Mouse (Mus musculus) lung, embryonic 16.5 days (tissue): ENCODE results near the gene Brms1l. TPM values are rescaled to one million over a fixed set of nuclear protein-coding genes. Genes with fewer than 3 reads are reported as not detected.

ENCODE experiments used
- ATAC-seq: fragments of 200-750 bp; cut with Nextera tagmentation; 2 replicates; pipeline ENCODE4 v1.8.0; 2017; ENCODE audit warnings: low read depth, mild to moderate bottlenecking, moderate library complexity
- H3K27ac ChIP-seq: fragments of 300-500 bp; sonication (generic); 2 replicates; pipeline ENCODE4 v1.5.1; 2014; ENCODE audit warnings: mild to moderate bottlenecking, control low read depth, low read length
- H3K27me3 ChIP-seq: fragments of 300-500 bp; sonication (generic); 2 replicates; pipeline ENCODE4 v1.6.1; 2014; ENCODE audit warnings: low read depth, low read length, mixed read lengths; ENCODE audit not compliant: control insufficient read depth, insufficient read depth
- H3K36me3 ChIP-seq: fragments of 300-500 bp; sonication (generic); 2 replicates; pipeline ENCODE4 v1.6.1; 2014; ENCODE audit warnings: low read length; ENCODE audit not compliant: control insufficient read depth, insufficient read depth
- H3K4me1 ChIP-seq: fragments of 300-500 bp; sonication (generic); replicated peaks from 2 replicates; pipeline ENCODE4 v1.6.1; 2014; ENCODE audit warnings: low read length, mixed read lengths; ENCODE audit not compliant: control insufficient read depth, insufficient read depth
- H3K4me2 ChIP-seq: fragments of 300-500 bp; sonication (generic); 2 replicates; pipeline ENCODE4 v1.6.1; 2014; ENCODE audit warnings: low read depth, low read length, control low read depth
- H3K4me3 ChIP-seq: fragments of 300-500 bp; sonication (generic); 2 replicates; pipeline ENCODE4 v1.5.1; 2014; ENCODE audit warnings: mild to moderate bottlenecking, low read length, control low read depth
- H3K9ac ChIP-seq: fragments of 300-500 bp; sonication (generic); 2 replicates; pipeline ENCODE4 v1.6.1; 2014; ENCODE audit warnings: low read length, control low read depth
- H3K9me3 ChIP-seq: fragments of 300-500 bp; sonication (generic); 2 replicates; pipeline ENCODE4 v1.6.1; 2016; ENCODE audit warnings: low read length; ENCODE audit not compliant: control insufficient read depth
- WGBS: fragments of 180-500 bp; shearing (Covaris S2); extraction: QIAGEN DNeasy Blood & Tissue Kit; methylation state at CpG from one replicate; pipeline ENCODE4 v1.1.7; 2014; 5-methylcytosine and 5-hydroxymethylcytosine counted together
- microRNA-seq: library from miRNA; unstranded; fragments of <30 nt; microRNA quantifications from one replicate; pipeline ENCODE4, GENCODE M21; 2016
- polyA plus RNA-seq: library from polyadenylated mRNA; unstranded; fragments of >200 nt; fragmentation: Nextera tagmentation; extraction: Ambion mirVana; gene quantifications from 2 replicates; pipeline ENCODE4 v1.2.1, GENCODE M21; 2015

Brms1l gene
- polyA plus RNA-seq, 1 experiment from 2014 or later, result 45.3 TPM

GRCm38 (mm10) chr12:55904801-55905200 lies 68.7 kb downstream of the Brms1l start:
- Histone ChIP-seq H3K36me3 (no peaks in the 10 kb centered on the region), H3K27me3 (no peaks in the 10 kb centered on the region), H3K4me1 (no peaks in the 10 kb centered on the region), H3K9ac (no peak overlapping the region), H3K27ac (no peak overlapping the region), H3K4me3 (no peak overlapping the region), H3K4me2 (no peak overlapping the region), H3K9me3 (no peaks in the 10 kb centered on the region)
- no peak for ATAC-seq
- 75% methylated on average over 1 of the region's 1 CpGs for WGBS

DNA sequence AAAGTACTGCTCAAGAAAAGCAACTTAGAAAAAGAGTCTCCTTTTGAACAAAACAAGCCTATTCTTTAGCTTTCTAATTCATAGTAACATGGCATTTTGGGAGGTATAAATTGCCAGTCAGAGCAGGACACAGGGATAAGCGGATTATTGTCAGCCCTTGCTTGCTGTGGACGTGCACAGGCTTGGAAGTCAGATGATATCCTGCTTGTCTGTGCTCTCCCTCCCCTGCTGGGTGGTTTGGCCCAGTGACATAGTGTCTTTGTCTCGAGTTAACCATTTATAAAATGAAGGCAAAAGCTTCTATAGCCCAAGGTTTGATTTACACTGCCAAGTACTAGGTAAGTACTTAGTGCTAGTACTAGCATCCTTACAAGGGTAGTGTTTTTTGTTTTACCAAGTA lies 76.0 kb downstream of the Brms1l start:
- H3K27me3 ChIP-seq, result no peaks in the 10 kb centered on the region
- no peak for ATAC-seq
- H3K4me3 ChIP-seq, result no peak overlapping the region
- no peaks in the 10 kb centered on the region for H3K36me3 ChIP-seq
- H3K27ac ChIP-seq, result no peak overlapping the region
- no peak overlapping the region for H3K9ac ChIP-seq
- no peaks in the 10 kb centered on the region for H3K9me3 ChIP-seq
- no peaks in the 10 kb centered on the region for H3K4me1 ChIP-seq
- no peak overlapping the region for H3K4me2 ChIP-seq
- WGBS, result 45% methylated on average over 3 of the region's 3 CpGs

GRCm38 (mm10) chr12:55913201-55913600 lies 77.1 kb downstream of the Brms1l start:
- H3K9ac ChIP-seq, result no peak overlapping the region
- no peak overlapping the region for H3K27ac ChIP-seq
- H3K4me1 ChIP-seq, result no peaks in the 10 kb centered on the region
- no peaks in the 10 kb centered on the region for H3K36me3 ChIP-seq
- no peak overlapping the region for H3K4me3 ChIP-seq
- no peak for ATAC-seq
- 73% methylated on average over 9 of the region's 9 CpGs for WGBS
- no peak overlapping the region for H3K4me2 ChIP-seq
- H3K9me3 ChIP-seq, result no peaks in the 10 kb centered on the region
- no peaks in the 10 kb centered on the region for H3K27me3 ChIP-seq

DNA sequence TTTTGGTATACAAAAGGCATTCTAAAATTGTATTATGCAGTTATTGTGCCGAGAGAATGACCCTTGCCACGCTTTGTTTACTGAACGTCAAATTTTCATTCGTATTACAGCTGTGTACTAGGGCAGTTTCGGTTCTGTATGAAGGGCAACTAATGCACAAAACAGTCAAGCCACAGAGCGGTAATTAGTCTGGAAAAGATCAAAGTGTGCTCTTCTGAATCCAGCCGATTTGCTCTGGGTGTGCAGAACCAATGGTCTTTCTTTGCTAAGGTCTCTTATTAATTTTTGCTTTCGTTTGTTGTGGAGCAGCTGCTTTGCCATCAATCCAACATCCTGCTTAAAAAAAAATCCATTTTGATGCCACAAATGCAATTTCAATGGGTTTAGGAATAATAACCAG lies 80.1 kb downstream of the Brms1l start:
- Histone ChIP-seq H3K4me3 (no peak overlapping the region), H3K36me3 (no peaks in the 10 kb centered on the region), H3K9me3 (no peaks in the 10 kb centered on the region), H3K27me3 (no peaks in the 10 kb centered on the region), H3K27ac (no peak overlapping the region), H3K4me1 (no peaks in the 10 kb centered on the region), H3K9ac (no peak overlapping the region), H3K4me2 (no peak overlapping the region)
- WGBS, result 59% methylated on average over 8 of the region's 8 CpGs
- no peak for ATAC-seq

- H3K9me3 ChIP-seq, result no peaks in the 10 kb centered on the region
- no peaks in the 10 kb centered on the region for H3K4me1 ChIP-seq
- ATAC-seq, result no peak
- no peak overlapping the region for H3K27ac ChIP-seq
- H3K27me3 ChIP-seq, result no peaks in the 10 kb centered on the region
- H3K36me3 ChIP-seq, result no peaks in the 10 kb centered on the region
- no peak overlapping the region for H3K4me3 ChIP-seq
- no peak overlapping the region for H3K4me2 ChIP-seq
- H3K9ac ChIP-seq, result no peak overlapping the region
- 89% methylated on average over 19 of the region's 19 CpGs for WGBS
These were observed 80.9 kb downstream of the Brms1l start for GRCm38 (mm10) chr12:55917020-55917419.

Small RNA genes within 50 kb of the gene (microRNA-seq; reads per million reads assigned to microRNA genes)
- gene Gm23394, result 1.6 reads per million

Other genes with a start within 250 kb of the Brms1l start
- 0.13 and 0.20 TPM in 2 replicates for gene Insm2, start 236.9 kb upstream of the Brms1l start, polyA plus RNA-seq
- 13.6 and 13.8 TPM in 2 replicates for gene Ralgapa1, start 15.2 kb upstream of the Brms1l start, polyA plus RNA-seq